Mouse (Mus musculus) naive thymus-derived CD4-positive, alpha-beta T cell, adult 2 months (primary cell): Measurements from ENCODE around the gene Olfr406.

Source experiments
- DNase-seq: peaks from one replicate; pipeline ENCODE4 v3.0.0-alpha.2; 2011; ENCODE audit warnings: low read depth

Olfr406 gene

GRCm38 (mm10) chr11:74259508-74259907 lies at the start of gene Olfr406:
TSS of gene Olfr406 (plus strand) at chr11:74259808.
- no peak for DNase-seq

- DNase-seq = no peak
Observed at GRCm38 (mm10) chr11:74211279-74211678, 48.3 kb upstream of the Olfr406 start, which contains the start of gene Olfr43. TSS of gene Olfr43 (minus strand) at chr11:74211379.

- DNase-seq = no peak
Observed at GRCm38 (mm10) chr11:74241201-74241600, 18.4 kb upstream of the Olfr406 start.

GRCm38 (mm10) chr11:74283436-74283835 lies 23.8 kb downstream of the Olfr406 start, which contains the start of gene Olfr59:
TSS of gene Olfr59 (plus strand) at chr11:74283736.
- DNase-seq = no peak

- DNase-seq = no peak
Observed at GRCm38 (mm10) chr11:74287256-74287655, 27.6 kb downstream of the Olfr406 start.
